Mouse (Mus musculus) kidney, postnatal 0 days (tissue): ENCODE data around the gene Slc12a5. TPM values are rescaled to one million over a fixed set of nuclear protein-coding genes. Genes with fewer than 3 reads are reported as not detected.

Experiments used
- ATAC-seq: fragments of 200-750 bp; cut with Nextera tagmentation; replicated peaks from 2 replicates; pipeline ENCODE4 v1.8.0; 2017; ENCODE audit warnings: low read depth, moderate number of reproducible peaks, moderate TSS enrichment, moderate library complexity; ENCODE audit not compliant: low FRiP score
- DNase-seq: peaks from one replicate; pipeline ENCODE4 v3.0.0-alpha.2; 2016; ENCODE audit warnings: low spot score
- H3K27ac ChIP-seq: fragments of 300-500 bp; sonication (generic); 2 replicates; pipeline ENCODE4 v1.5.1; 2014; ENCODE audit warnings: mild to moderate bottlenecking
- H3K27me3 ChIP-seq: fragments of 300-500 bp; sonication (generic); 2 replicates; pipeline ENCODE4 v1.6.1; 2014; ENCODE audit warnings: low read length, mixed read lengths; ENCODE audit not compliant: insufficient read depth
- H3K36me3 ChIP-seq: fragments of 300-500 bp; sonication (generic); 2 replicates; pipeline ENCODE4 v1.6.1; 2014; ENCODE audit warnings: low read length, mixed read lengths; ENCODE audit not compliant: insufficient read depth
- H3K4me1 ChIP-seq: fragments of 300-500 bp; sonication (generic); replicated peaks from 2 replicates; pipeline ENCODE4 v1.6.1; 2014; ENCODE audit warnings: antibody characterized with exemption, low read length, mixed read lengths; ENCODE audit not compliant: insufficient read depth
- H3K4me2 ChIP-seq: fragments of 300-500 bp; sonication (generic); 2 replicates; pipeline ENCODE4 v1.6.1; 2014; ENCODE audit warnings: mild to moderate bottlenecking, low read length, moderate library complexity, mixed read lengths
- H3K4me3 ChIP-seq: fragments of 300-500 bp; sonication (generic); replicated peaks from 2 replicates; pipeline ENCODE4 v1.5.1; 2014; ENCODE audit warnings: low read depth, low read length
- H3K9ac ChIP-seq: fragments of 300-500 bp; sonication (generic); 2 replicates; pipeline ENCODE4 v1.6.1; 2014; ENCODE audit warnings: low read depth, low read length
- H3K9me3 ChIP-seq: fragments of 300-500 bp; sonication (generic); replicated peaks from 2 replicates; pipeline ENCODE4 v1.6.1; 2016; ENCODE audit warnings: low read length, inconsistent platforms, mixed read lengths
- CTCF ChIP-seq: IDR thresholded peaks from 2 replicates; pipeline ENCODE4 v1.5.1; 2016; ENCODE audit warnings: antibody characterized with exemption, low read depth, mild to moderate bottlenecking, moderate library complexity
- WGBS: fragments of 180-500 bp; shearing (Covaris S2); extraction: QIAGEN DNeasy Blood & Tissue Kit; methylation state at CpG from one replicate; pipeline ENCODE4 v1.1.7; 2014; 5-methylcytosine and 5-hydroxymethylcytosine counted together
- polyA plus RNA-seq: library from polyadenylated mRNA; unstranded; fragments of >200 nt; fragmentation: Nextera tagmentation; extraction: Ambion mirVana; gene quantifications from 2 replicates; pipeline ENCODE4 v1.2.1, GENCODE M21; 2015

Gene Slc12a5
- polyA plus RNA-seq, 1 experiment from 2014 or later = 0.68 TPM

- peaks cover 10% of the 10 kb centered on the region; the same call in 1 of the 2 replicates for H3K4me1 ChIP-seq
- peaks cover 15% of the 10 kb centered on the region; the same call in 1 of the 2 replicates for H3K27me3 ChIP-seq
- peaks cover 12% of the 10 kb centered on the region; the same call in 1 of the 2 replicates for H3K36me3 ChIP-seq
- no peak overlapping the region for H3K4me2 ChIP-seq
- no peak overlapping the region for H3K4me3 ChIP-seq
- no peak overlapping the region for H3K9ac ChIP-seq
- ATAC-seq (no peak), DNase-seq (no peak)
- 79% methylated on average over 11 of the region's 11 CpGs for WGBS
- TF ChIP-seq CTCF = no peak
- H3K9me3 ChIP-seq = no peaks in the 10 kb centered on the region
- no peak overlapping the region for H3K27ac ChIP-seq
These were observed 35.4 kb downstream of the Slc12a5 start for GRCm38 (mm10) chr2:164995976-164996375.

DNA sequence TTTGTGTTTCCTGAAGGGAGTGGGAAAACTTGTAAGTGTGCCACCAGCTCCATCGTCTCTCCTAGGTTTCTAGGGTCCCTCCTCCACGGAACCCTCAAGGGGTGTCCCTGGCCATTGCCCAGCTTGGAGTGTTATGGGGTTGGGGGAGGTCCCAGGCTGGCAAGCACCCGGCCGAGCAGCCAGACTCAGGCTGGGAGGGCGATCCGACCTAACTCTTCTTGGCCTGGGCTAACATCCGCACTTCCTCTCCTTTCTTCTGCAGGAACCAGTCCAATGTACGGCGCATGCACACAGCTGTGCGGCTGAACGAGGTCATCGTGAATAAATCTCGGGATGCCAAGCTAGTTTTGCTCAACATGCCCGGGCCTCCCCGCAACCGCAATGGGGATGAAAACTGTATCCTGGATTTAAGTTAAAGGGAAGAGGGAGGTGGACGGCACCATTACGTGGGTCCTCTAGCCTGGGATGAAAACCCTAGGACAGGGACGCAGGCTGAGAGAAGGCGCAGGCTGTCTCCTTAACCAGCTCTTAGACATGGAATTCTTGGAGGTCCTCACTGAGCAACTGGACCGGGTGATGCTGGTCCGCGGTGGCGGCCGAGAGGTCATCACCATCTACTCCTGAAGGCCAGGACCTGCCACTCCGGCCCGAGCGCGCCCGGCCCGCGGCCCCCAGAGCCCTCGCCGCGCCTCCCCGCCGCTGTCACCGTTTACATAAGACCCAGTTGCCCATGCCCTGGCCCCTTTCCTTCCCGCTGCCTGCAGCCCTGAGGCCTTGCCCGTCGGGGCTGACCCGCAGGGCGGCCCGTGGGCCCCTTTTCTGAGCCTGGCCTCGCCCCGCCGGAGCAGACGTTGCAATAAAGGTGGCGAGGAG lies 36.5 kb downstream of the Slc12a5 start:
- ATAC-seq = no peak
- Histone ChIP-seq H3K4me3 (peak overlapping the region; percentile 27), H3K9ac (no peak overlapping the region), H3K4me2 (peak overlapping the region; percentile 57), H3K27me3 (peaks cover 15% of the 10 kb centered on the region; the same call in 1 of the 2 replicates), H3K27ac (no peak overlapping the region), H3K9me3 (no peaks in the 10 kb centered on the region), H3K4me1 (peaks cover 10% of the 10 kb centered on the region; the same call in 1 of the 2 replicates), H3K36me3 (peaks cover 22% of the 10 kb centered on the region; the same call in 1 of the 2 replicates)
- no peak for TF ChIP-seq CTCF
- WGBS = 9% methylated on average over 49 of the region's 49 CpGs
- DNase-seq = peak; percentile 17

DNA sequence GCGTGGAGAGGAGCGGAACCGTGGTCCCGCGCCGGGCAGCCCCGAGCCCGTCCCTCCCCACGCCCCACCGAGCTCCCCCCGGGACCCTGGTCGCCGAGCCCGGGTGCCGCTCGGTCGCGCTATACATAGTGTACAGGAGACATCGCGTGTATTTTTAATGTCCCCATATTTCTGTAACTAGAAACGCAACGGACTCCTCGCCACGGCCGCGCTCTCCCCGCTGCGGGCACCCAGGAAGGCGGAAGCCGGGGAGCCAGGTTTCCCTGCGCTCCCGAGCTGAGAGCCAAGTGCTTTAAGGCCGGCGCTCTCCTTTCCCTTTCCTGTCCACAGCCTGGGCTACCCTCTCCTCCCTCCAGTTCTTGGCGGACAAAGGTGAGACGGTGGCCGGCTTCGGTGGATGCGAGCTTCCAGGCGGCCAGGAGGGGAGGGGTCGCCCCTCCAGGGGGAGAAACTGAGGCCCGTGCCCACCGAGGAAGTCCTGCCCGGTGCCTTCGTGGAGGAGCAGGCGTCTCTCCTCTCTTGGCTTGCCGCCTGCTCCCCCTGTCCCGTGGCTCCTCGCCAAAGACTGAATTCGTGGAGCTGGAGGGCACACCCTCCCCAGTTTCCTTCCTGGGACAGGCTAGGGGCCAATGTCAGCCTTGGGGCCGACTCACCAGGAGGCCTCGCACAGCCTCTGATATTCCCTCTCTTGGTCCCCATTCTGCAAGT lies 37.3 kb downstream of the Slc12a5 start:
- peak; percentile 44 for DNase-seq
- peak overlapping the region; percentile 57 for H3K4me2 ChIP-seq
- peaks cover 15% of the 10 kb centered on the region; the same call in 1 of the 2 replicates for H3K27me3 ChIP-seq
- WGBS = under 1% methylated on average over 49 of the region's 52 CpGs
- peak overlapping the region; percentile 29; the same call in 1 of the 2 replicates for H3K9ac ChIP-seq
- TF ChIP-seq CTCF = no peak
- peak overlapping the region; percentile 27 for H3K4me3 ChIP-seq
- no peak overlapping the region for H3K27ac ChIP-seq
- H3K9me3 ChIP-seq = no peaks in the 10 kb centered on the region
- H3K4me1 ChIP-seq = peaks cover 10% of the 10 kb centered on the region; the same call in 1 of the 2 replicates
- peaks cover 30% of the 10 kb centered on the region for H3K36me3 ChIP-seq
- no peak for ATAC-seq

- Histone ChIP-seq H3K36me3 (peaks cover 68% of the 10 kb centered on the region), H3K4me3 (no peak overlapping the region), H3K4me2 (no peak overlapping the region), H3K4me1 (peaks cover 10% of the 10 kb centered on the region; the same call in 1 of the 2 replicates), H3K9me3 (no peaks in the 10 kb centered on the region), H3K27ac (no peak overlapping the region), H3K27me3 (peaks cover 12% of the 10 kb centered on the region; the same call in 1 of the 2 replicates), H3K9ac (no peak overlapping the region)
- no peak for TF ChIP-seq CTCF
- 95% methylated on average over 13 of the region's 13 CpGs for WGBS
- no peak for DNase-seq
- ATAC-seq = no peak
These were observed 41.4 kb downstream of the Slc12a5 start for GRCm38 (mm10) chr2:165001958-165002357.

DNA sequence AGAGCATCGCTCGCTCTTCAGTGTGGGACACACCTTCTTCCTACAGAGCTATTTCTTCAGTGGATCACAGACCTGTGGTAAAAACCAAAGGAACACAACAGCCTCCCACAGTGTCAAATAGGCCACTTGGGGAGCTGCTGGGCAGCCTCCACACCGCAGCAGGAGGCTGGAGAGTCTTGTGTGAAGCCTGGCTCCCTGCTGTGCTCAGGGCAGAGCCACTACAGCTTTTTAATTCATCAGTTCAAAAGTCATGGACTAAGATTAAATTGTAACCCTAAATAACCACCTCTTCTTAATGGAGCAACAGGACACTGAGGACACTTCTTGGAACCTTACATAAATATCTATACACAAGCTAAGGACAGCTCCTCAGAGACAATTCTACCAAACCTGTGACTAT lies 42.5 kb downstream of the Slc12a5 start:
- no peak overlapping the region for H3K4me3 ChIP-seq
- TF ChIP-seq CTCF = no peak
- no peaks in the 10 kb centered on the region for H3K9me3 ChIP-seq
- ATAC-seq = no peak
- peaks cover 79% of the 10 kb centered on the region for H3K36me3 ChIP-seq
- H3K27ac ChIP-seq = no peak overlapping the region
- no peak for DNase-seq
- H3K4me1 ChIP-seq = peaks cover 5% of the 10 kb centered on the region; the same call in 1 of the 2 replicates
- H3K4me2 ChIP-seq = no peak overlapping the region
- H3K27me3 ChIP-seq = 0 out of 2 replicates have a peak, but pooled peaks cover 6% of the 10 kb centered on the region
- 88% methylated on average over 3 of the region's 3 CpGs for WGBS
- no peak overlapping the region for H3K9ac ChIP-seq

- ATAC-seq = no peak
- no peak overlapping the region for H3K9ac ChIP-seq
- H3K4me2 ChIP-seq = no peak overlapping the region
- 84% methylated on average over 10 of the region's 10 CpGs for WGBS
- peaks cover 85% of the 10 kb centered on the region for H3K36me3 ChIP-seq
- no peaks in the 10 kb centered on the region for H3K9me3 ChIP-seq
- H3K4me3 ChIP-seq = no peak overlapping the region
- no peak for DNase-seq
- H3K4me1 ChIP-seq = no peaks in the 10 kb centered on the region
- TF ChIP-seq CTCF = no peak
- H3K27ac ChIP-seq = no peak overlapping the region
- H3K27me3 ChIP-seq = no peaks in the 10 kb centered on the region
These were observed 43.6 kb downstream of the Slc12a5 start for GRCm38 (mm10) chr2:165004237-165004636.
